Mouse (Mus musculus) neural tube, embryonic 11.5 days (tissue): ENCODE data around the gene Tbc1d19. TPM values are rescaled to one million over a fixed set of nuclear protein-coding genes. Genes with fewer than 3 reads are reported as not detected.

Experiments
- ATAC-seq: fragments of 200-750 bp; cut with Nextera tagmentation; 2 replicates; pipeline ENCODE4 v1.8.0; 2017; ENCODE audit warnings: moderate number of reproducible peaks, mild to moderate bottlenecking, moderate TSS enrichment, moderate library complexity; ENCODE audit not compliant: insufficient read depth, low FRiP score, low TSS enrichment
- DNase-seq: peaks from one replicate; pipeline ENCODE4 v3.0.0-alpha.2; 2015; ENCODE audit warnings: low spot score
- H3K27ac ChIP-seq: fragments of 300-500 bp; sonication (generic); 2 replicates; pipeline ENCODE4 v1.5.1; 2014; ENCODE audit warnings: low read depth, mild to moderate bottlenecking, low read length
- H3K27me3 ChIP-seq: fragments of 300-500 bp; sonication (generic); 2 replicates; pipeline ENCODE4 v1.6.1; 2014; ENCODE audit warnings: mild to moderate bottlenecking, low read length, mixed read lengths; ENCODE audit not compliant: control insufficient read depth, insufficient read depth
- H3K36me3 ChIP-seq: fragments of 300-500 bp; sonication (generic); 2 replicates; pipeline ENCODE4 v1.6.1; 2014; ENCODE audit warnings: mild to moderate bottlenecking, low read length, moderate library complexity, mixed read lengths; ENCODE audit not compliant: control insufficient read depth, insufficient read depth
- H3K4me1 ChIP-seq: fragments of 300-500 bp; sonication (generic); 2 replicates; pipeline ENCODE4 v1.6.1; 2014; ENCODE audit warnings: low read length, mixed read lengths; ENCODE audit not compliant: control insufficient read depth, insufficient read depth
- H3K4me2 ChIP-seq: fragments of 300-500 bp; sonication (generic); 2 replicates; pipeline ENCODE4 v1.6.1; 2014; ENCODE audit warnings: low read depth, mild to moderate bottlenecking, moderate library complexity
- H3K4me3 ChIP-seq: fragments of 300-500 bp; sonication (generic); 2 replicates; pipeline ENCODE4 v1.5.1; 2014; ENCODE audit warnings: low read depth, low read length
- H3K9ac ChIP-seq: fragments of 300-500 bp; sonication (generic); 2 replicates; pipeline ENCODE4 v1.6.1; 2014; ENCODE audit warnings: mild to moderate bottlenecking, low read length
- H3K9me3 ChIP-seq: fragments of 300-500 bp; sonication (generic); 2 replicates; pipeline ENCODE4 v1.6.1; 2016; ENCODE audit warnings: low read length; ENCODE audit not compliant: control insufficient read depth
- WGBS: fragments of 180-500 bp; shearing (Covaris S2); extraction: QIAGEN DNeasy Blood & Tissue Kit; methylation state at CpG from one replicate; pipeline ENCODE4 v1.1.7; 2014; 5-methylcytosine and 5-hydroxymethylcytosine counted together
- polyA plus RNA-seq: library from polyadenylated mRNA; unstranded; fragments of >200 nt; fragmentation: Nextera tagmentation; extraction: Ambion mirVana; gene quantifications from 2 replicates; pipeline ENCODE4 v1.2.1, GENCODE M21; 2014

Gene Tbc1d19
- polyA plus RNA-seq, 1 experiment from 2014 or later, result 65.0 TPM

- Histone ChIP-seq H3K27ac (no peak overlapping the region), H3K27me3 (no peaks in the 10 kb centered on the region), H3K4me2 (no peak overlapping the region), H3K36me3 (no peaks in the 10 kb centered on the region; the same call in 1 of the 2 replicates), H3K4me3 (no peak overlapping the region), H3K4me1 (no peaks in the 10 kb centered on the region), H3K9me3 (no peaks in the 10 kb centered on the region), H3K9ac (no peak overlapping the region)
- DNase-seq (no peak), ATAC-seq (no peak)
- 90% methylated on average over 3 of the region's 3 CpGs for WGBS
Observed at GRCm38 (mm10) chr5:53874966-53875365, 65.6 kb downstream of the Tbc1d19 start.

DNA sequence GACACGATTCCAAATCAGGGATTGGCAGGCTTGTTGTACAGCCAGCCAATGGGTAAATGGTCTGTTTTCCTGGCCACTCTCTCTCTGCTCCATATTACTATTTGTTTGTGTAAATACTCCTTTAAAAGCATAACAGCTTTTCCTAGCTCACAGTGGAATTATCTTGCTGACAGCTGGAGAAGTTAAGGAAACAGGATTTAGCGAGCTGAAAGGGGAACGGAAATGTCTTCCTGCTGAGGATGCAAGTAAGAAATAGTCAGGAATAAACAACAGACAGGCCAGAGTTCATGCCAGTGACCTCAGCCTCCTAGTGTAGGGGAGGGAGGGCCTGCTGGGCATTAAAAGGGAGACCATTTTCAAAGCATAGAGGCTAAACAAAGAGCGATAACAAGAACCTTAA is 71.3 kb downstream of the Tbc1d19 start:
- no peaks in the 10 kb centered on the region; the same call in 1 of the 2 replicates for H3K36me3 ChIP-seq
- H3K4me1 ChIP-seq, result no peaks in the 10 kb centered on the region
- no peak overlapping the region for H3K9ac ChIP-seq
- H3K27me3 ChIP-seq, result no peaks in the 10 kb centered on the region
- DNase-seq (no peak), ATAC-seq (no peak)
- H3K9me3 ChIP-seq, result no peaks in the 10 kb centered on the region
- H3K27ac ChIP-seq, result no peak overlapping the region
- no peak overlapping the region for H3K4me3 ChIP-seq
- H3K4me2 ChIP-seq, result no peak overlapping the region
- 74% methylated on average over 4 of the region's 4 CpGs for WGBS

- Histone ChIP-seq H3K36me3 (no peaks in the 10 kb centered on the region; the same call in 1 of the 2 replicates), H3K9me3 (no peaks in the 10 kb centered on the region), H3K4me3 (no peak overlapping the region), H3K27me3 (no peaks in the 10 kb centered on the region), H3K4me2 (no peak overlapping the region), H3K27ac (no peak overlapping the region), H3K4me1 (no peaks in the 10 kb centered on the region), H3K9ac (no peak overlapping the region)
- no peak for ATAC-seq
- WGBS, result 89% methylated on average over 4 of the region's 4 CpGs
- no peak for DNase-seq
Observed at GRCm38 (mm10) chr5:53881381-53881990, 72.1 kb downstream of the Tbc1d19 start.

GRCm38 (mm10) chr5:53901406-53901805 is 92.0 kb downstream of the Tbc1d19 start:
- H3K36me3 ChIP-seq, result no peaks in the 10 kb centered on the region; the same call in 1 of the 2 replicates
- H3K9ac ChIP-seq, result no peak overlapping the region
- no peak overlapping the region for H3K4me3 ChIP-seq
- H3K4me2 ChIP-seq, result no peak overlapping the region
- no peak for ATAC-seq
- 73% methylated on average over 9 of the region's 9 CpGs for WGBS
- no peaks in the 10 kb centered on the region for H3K9me3 ChIP-seq
- DNase-seq, result no peak
- no peaks in the 10 kb centered on the region for H3K4me1 ChIP-seq
- H3K27me3 ChIP-seq, result no peaks in the 10 kb centered on the region
- no peak overlapping the region for H3K27ac ChIP-seq

GRCm38 (mm10) chr5:53902757-53903156 is 93.4 kb downstream of the Tbc1d19 start:
- Histone ChIP-seq H3K4me3 (no peak overlapping the region), H3K27me3 (no peaks in the 10 kb centered on the region), H3K36me3 (no peaks in the 10 kb centered on the region; the same call in 1 of the 2 replicates), H3K4me1 (no peaks in the 10 kb centered on the region), H3K9ac (no peak overlapping the region), H3K27ac (no peak overlapping the region), H3K4me2 (no peak overlapping the region), H3K9me3 (no peaks in the 10 kb centered on the region)
- WGBS, result 84% methylated on average over 3 of the region's 3 CpGs
- DNase-seq (no peak), ATAC-seq (no peak)

- Histone ChIP-seq H3K36me3 (no peaks in the 10 kb centered on the region; the same call in 1 of the 2 replicates), H3K27ac (no peak overlapping the region), H3K4me3 (no peak overlapping the region), H3K9ac (no peak overlapping the region), H3K9me3 (no peaks in the 10 kb centered on the region), H3K4me2 (no peak overlapping the region), H3K27me3 (no peaks in the 10 kb centered on the region), H3K4me1 (no peaks in the 10 kb centered on the region)
- DNase-seq (no peak), ATAC-seq (no peak)
- 91% methylated on average over 3 of the region's 3 CpGs for WGBS
Observed at GRCm38 (mm10) chr5:53909201-53909600, 99.8 kb downstream of the Tbc1d19 start.

GRCm38 (mm10) chr5:53920416-53920815 is 111.0 kb downstream of the Tbc1d19 start:
- Histone ChIP-seq H3K9ac (no peak overlapping the region), H3K4me1 (no peaks in the 10 kb centered on the region), H3K4me3 (no peak overlapping the region), H3K36me3 (no peaks in the 10 kb centered on the region), H3K4me2 (no peak overlapping the region), H3K27ac (no peak overlapping the region), H3K27me3 (no peaks in the 10 kb centered on the region), H3K9me3 (no peaks in the 10 kb centered on the region)
- 95% methylated on average over 2 of the region's 2 CpGs for WGBS
- ATAC-seq, result no peak
- no peak for DNase-seq

GRCm38 (mm10) chr5:53922149-53922904 is 112.9 kb downstream of the Tbc1d19 start:
- no peaks in the 10 kb centered on the region for H3K27me3 ChIP-seq
- ATAC-seq (no peak), DNase-seq (no peak)
- WGBS, result 79% methylated on average over 10 of the region's 10 CpGs
- H3K27ac ChIP-seq, result no peak overlapping the region
- H3K36me3 ChIP-seq, result no peaks in the 10 kb centered on the region
- H3K4me1 ChIP-seq, result no peaks in the 10 kb centered on the region
- no peak overlapping the region for H3K4me3 ChIP-seq
- H3K9me3 ChIP-seq, result no peaks in the 10 kb centered on the region
- no peak overlapping the region for H3K9ac ChIP-seq
- no peak overlapping the region for H3K4me2 ChIP-seq

DNA sequence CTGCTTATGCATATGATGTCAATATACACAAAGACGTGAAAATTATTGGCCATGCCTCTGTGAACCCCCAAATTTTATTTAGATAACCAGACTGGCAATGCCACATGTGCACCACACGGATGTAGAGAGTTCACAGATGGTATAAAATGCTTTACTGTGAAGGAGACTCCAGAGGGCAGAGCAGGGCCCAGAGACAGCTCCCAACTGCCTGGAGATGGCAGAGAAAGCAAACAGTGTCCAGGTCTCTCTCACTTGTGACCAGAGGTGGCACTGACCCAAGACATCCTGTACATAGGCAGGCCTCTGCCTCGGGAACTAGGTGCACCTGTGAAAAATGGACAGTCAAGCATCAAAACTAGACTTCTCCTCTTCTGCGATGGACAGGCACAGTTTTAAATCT is 114.6 kb downstream of the Tbc1d19 start:
- no peaks in the 10 kb centered on the region for H3K4me1 ChIP-seq
- no peak overlapping the region for H3K4me2 ChIP-seq
- 75% methylated on average over 4 of the region's 4 CpGs for WGBS
- DNase-seq, result no peak
- H3K9ac ChIP-seq, result no peak overlapping the region
- no peaks in the 10 kb centered on the region for H3K27me3 ChIP-seq
- H3K9me3 ChIP-seq, result no peaks in the 10 kb centered on the region
- no peak overlapping the region for H3K27ac ChIP-seq
- H3K4me3 ChIP-seq, result no peak overlapping the region
- H3K36me3 ChIP-seq, result no peaks in the 10 kb centered on the region
- ATAC-seq, result no peak
